Mouse (Mus musculus) stomach, postnatal 0 days (tissue): Measurements from ENCODE around the gene Sema4g.

ENCODE experiments used
- CTCF ChIP-seq: IDR thresholded peaks from 2 replicates; pipeline ENCODE4 v1.5.1; 2016; ENCODE audit warnings: antibody characterized with exemption, low read depth, mild to moderate bottlenecking, moderate library complexity
- EP300 ChIP-seq: optimal IDR thresholded peaks from 2 replicates; pipeline ENCODE3; 2016; ENCODE audit warnings: antibody characterized with exemption

DNA sequence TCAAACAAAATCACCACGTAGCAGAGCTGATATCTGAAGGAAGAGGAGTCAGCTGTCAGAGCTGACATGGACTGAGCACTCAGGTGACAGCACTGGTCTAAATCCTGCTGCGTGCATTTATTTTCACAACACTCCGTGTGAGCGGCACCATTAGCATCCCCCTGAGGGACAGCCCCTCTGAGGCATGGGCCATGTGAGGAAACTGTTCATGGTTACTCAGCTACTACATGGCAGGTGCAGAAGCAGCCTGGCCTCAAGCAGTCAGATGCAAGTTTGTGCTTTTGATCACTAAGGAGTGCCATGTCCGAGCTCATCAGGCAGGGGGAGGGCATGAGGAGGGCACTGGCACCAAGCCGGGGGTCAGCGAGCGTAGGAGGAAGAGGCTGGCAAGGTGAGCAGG, 10.7 kb downstream of the Sema4g start:
- no peak for TF ChIP-seq CTCF
- no peak for TF ChIP-seq EP300
